Mouse (Mus musculus): ENCODE measurements around the gene Lyz2. TPM values are rescaled to one million over a fixed set of nuclear protein-coding genes. Genes with fewer than 3 reads are reported as not detected.
A peak's percentile ranks its signal among the peaks of the same experiment; 100 is the strongest.
"Not testable (repeated sequence)": the region's sequence is repeated elsewhere in the genome, so short reads cannot be mapped to it uniquely, and the experiment has no call there.

Gene Lyz2
- total RNA-seq (2014; fragmentation: Nextera tagmentation) = 190 and 288 TPM in 2 replicates
- total RNA-seq (2017) = 714 and 744 TPM in 2 replicates

GRCm38 (mm10) chr10:117282049-117282448, at the start of gene Lyz2:
Lyz2 (minus strand) TSS chr10:117282321.
- peak; percentile 73 for ATAC-seq (replicated peaks; ENCODE audit: poor library complexity, severe bottlenecking)

- ATAC-seq (replicated peaks; ENCODE audit: poor library complexity, severe bottlenecking) = peak; percentile 94
Observed at GRCm38 (mm10) chr10:117330521-117330920, 48.4 kb upstream of the Lyz2 start.

GRCm38 (mm10) chr10:117323782-117324181, 41.7 kb upstream of the Lyz2 start:
- ATAC-seq (replicated peaks; ENCODE audit: poor library complexity, severe bottlenecking) = peak; percentile 94

- no peak for ATAC-seq (replicated peaks; ENCODE audit: poor library complexity, severe bottlenecking)
Observed at GRCm38 (mm10) chr10:117322630-117323029, 40.5 kb upstream of the Lyz2 start.

DNA sequence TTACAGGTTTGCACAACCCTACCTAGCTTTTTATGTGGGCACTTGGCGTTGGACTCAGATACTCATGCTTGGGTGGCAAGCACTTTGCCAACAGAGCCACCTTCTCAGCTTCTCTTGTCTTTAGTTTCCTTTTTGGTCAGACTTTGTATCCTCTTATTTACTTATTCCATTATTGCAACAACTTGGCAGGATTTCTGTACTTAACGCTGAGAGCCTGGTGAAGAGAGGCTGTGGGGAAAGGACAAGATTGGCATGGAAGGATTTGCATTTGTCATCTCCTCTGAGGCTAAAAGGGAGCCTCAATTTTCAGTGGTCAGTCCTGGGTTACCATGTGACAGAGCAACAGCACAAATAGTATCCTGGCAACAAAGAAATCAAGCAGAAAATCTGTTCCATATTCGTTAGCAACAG, 38.5 kb upstream of the Lyz2 start:
- ATAC-seq (replicated peaks; ENCODE audit: poor library complexity, severe bottlenecking) = peak; percentile 34

DNA sequence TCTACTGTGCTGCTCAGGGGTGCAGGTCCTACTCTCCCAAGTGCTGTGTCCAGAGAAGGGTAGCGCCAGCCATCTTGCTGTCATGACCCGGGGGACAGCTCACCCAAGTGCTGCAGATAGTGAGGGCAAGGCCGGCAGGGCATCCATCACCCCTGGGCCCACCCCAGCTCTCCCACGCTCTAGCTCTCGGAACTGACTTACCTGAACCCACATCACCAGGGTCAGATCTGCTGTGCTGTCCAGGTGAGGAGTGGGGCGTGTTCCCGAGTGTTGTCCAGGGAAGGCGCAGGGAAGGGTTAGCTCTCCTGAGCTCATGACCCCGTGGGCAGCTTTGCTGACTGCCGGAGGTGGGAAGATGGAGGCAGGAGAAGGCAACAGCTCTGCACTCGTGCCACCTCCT, 34.3 kb upstream of the Lyz2 start:
- no peak for ATAC-seq (replicated peaks; ENCODE audit: poor library complexity, severe bottlenecking)

GRCm38 (mm10) chr10:117313133-117313532, 31.0 kb upstream of the Lyz2 start:
- peak; percentile 65; the same call in 1 of the 2 replicates for ATAC-seq (replicated peaks; ENCODE audit: poor library complexity, severe bottlenecking)

DNA sequence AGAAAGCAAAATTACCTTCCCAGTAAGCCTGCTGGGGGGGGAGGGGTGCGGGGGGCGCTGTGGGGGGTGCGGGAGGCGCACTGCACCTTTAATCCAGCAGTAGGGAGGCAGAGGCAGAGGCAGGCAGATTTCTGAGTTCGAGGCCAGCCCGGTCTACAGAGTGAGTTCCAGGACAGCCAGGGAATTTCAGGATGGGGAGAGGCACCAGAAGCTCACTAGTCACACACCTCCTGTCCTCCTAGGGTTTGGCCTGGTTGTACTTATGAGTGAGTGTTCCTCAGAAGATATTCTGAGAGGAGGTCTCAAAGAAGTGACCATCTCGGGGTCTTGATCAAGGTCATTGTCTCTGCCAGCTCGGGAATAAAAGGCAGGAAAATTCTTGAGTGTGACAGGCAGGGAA, 30.0 kb upstream of the Lyz2 start:
- no peak for ATAC-seq (replicated peaks; ENCODE audit: poor library complexity, severe bottlenecking)

GRCm38 (mm10) chr10:117304371-117304770, 22.2 kb upstream of the Lyz2 start:
- ATAC-seq (replicated peaks; ENCODE audit: poor library complexity, severe bottlenecking) = no peak

DNA sequence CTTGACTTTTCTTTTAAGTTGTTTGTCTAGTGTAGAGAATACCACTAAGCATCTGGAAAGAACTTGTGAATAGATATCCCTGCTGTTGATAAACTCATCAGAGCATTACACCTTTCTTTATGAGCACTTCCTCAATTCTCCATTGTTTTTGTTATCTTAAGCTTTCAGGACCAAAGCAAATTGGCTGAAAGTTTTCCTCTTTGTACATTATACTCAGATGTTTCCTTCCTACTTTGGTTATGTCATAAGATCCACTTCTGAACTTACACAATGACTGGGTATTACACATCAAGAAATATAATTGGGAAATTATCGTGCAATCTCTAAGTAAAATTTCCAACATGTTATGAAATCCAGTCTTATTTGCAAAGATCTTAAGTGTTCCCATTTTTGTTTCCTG, 19.6 kb upstream of the Lyz2 start:
- ATAC-seq (replicated peaks; ENCODE audit: poor library complexity, severe bottlenecking) = peak; percentile 84

DNA sequence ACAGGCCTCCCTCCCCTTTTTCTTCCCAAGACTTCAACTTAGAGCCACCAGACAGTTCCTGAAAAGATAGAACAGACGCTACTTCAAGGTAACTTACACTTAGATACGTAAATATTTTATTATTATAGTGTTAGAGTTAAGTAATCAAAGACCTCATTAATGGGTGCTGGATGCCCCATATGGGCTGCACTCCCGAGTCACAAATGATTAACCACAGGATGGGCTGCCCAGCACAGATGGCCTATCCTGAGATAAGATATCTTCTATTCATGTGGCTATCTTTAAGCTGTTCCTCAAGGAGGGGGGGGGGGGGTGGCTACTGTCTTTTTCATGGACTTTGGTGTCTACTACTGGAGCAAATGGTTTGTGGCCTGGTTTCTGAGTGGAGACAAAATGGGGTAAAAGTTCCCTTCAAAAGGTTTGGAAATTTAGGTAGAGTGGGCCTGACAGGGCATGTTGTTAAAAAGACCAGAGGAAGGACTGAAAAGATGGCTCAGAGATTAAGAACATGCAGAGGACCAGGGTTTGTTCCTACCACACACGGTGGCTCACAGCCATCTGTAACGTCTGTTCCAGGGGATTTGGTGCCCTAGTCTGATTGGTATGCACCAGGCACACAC, 17.9 kb upstream of the Lyz2 start:
- ATAC-seq (replicated peaks; ENCODE audit: poor library complexity, severe bottlenecking) = no peak

GRCm38 (mm10) chr10:117299106-117299505, 17.0 kb upstream of the Lyz2 start:
- no peak for ATAC-seq (replicated peaks; ENCODE audit: poor library complexity, severe bottlenecking)

GRCm38 (mm10) chr10:117298336-117298735, 16.2 kb upstream of the Lyz2 start:
- peak; percentile 69 for ATAC-seq (replicated peaks; ENCODE audit: poor library complexity, severe bottlenecking)

DNA sequence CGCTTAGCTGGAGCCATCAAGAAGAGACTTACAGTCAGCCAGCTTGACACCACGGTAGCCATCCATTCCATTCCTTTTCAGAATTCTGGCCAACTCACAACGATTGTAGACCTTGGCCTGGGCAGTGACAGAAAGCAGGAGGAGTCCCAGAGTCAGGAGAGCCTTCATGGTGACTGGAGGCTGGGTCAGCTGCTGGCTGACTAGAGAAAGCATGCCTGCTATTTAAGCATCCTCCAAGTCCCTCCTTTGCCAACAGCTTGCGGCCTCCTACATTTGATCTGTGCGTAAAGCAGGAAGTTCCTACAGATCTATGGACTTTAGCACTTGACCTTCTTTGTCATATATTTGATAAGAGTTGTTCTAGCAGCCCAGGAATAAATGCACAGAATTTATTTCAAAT, 10.6 kb upstream of the Lyz2 start, which contains the start of gene Lyz1:
Gene Lyz1 (minus strand): TSS at position 198 of the 400 bp plus-strand sequence.
- 0 out of 2 replicates have a peak, but pooled peaks have one; percentile 34 for ATAC-seq (replicated peaks; ENCODE audit: poor library complexity, severe bottlenecking)

DNA sequence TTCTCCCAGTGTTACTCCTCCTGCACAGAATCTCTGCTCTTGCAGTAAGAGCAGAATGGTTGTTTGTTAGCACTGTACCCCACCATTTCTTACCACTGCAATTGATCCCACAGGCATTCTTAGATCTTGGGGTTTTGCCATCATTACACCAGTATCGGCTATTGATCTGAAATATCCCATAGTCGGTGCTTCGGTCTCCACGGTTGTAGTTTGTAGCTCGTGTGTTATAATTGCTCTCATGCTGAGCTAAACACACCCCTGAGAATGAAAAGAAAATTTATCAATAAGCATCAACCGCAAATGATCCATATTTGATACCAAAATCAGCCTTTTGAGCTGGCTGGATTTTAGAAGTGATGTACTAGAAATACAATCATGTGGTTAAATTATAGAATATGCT, 8.8 kb upstream of the Lyz2 start:
- ATAC-seq (replicated peaks; ENCODE audit: poor library complexity, severe bottlenecking) = not testable (repeated sequence)

GRCm38 (mm10) chr10:117290046-117290870, 8.1 kb upstream of the Lyz2 start:
- ATAC-seq (replicated peaks; ENCODE audit: poor library complexity, severe bottlenecking) = no peak

DNA sequence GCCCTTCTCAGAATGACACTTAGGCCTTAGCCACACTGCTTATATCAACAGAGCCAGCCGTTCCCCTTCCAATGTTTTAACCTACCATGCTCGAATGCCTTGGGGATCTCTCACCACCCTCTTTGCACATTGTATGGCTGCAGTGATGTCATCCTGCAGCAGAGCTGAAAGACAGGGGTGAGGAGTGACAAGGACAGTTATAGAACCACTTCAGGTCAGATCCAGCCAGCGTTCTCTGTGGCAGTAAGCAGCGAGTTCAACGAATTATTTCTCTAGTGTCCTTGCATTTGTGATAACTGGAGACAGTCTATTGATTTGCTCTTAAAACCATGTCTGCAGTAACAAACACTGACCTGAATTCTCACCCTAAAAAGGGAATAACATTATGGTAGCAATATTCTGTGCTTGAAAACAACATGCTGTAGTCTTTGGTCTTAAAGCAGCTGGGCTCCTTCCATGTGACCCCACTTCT, 6.9 kb upstream of the Lyz2 start:
- ATAC-seq (replicated peaks; ENCODE audit: poor library complexity, severe bottlenecking) = not testable (repeated sequence)

DNA sequence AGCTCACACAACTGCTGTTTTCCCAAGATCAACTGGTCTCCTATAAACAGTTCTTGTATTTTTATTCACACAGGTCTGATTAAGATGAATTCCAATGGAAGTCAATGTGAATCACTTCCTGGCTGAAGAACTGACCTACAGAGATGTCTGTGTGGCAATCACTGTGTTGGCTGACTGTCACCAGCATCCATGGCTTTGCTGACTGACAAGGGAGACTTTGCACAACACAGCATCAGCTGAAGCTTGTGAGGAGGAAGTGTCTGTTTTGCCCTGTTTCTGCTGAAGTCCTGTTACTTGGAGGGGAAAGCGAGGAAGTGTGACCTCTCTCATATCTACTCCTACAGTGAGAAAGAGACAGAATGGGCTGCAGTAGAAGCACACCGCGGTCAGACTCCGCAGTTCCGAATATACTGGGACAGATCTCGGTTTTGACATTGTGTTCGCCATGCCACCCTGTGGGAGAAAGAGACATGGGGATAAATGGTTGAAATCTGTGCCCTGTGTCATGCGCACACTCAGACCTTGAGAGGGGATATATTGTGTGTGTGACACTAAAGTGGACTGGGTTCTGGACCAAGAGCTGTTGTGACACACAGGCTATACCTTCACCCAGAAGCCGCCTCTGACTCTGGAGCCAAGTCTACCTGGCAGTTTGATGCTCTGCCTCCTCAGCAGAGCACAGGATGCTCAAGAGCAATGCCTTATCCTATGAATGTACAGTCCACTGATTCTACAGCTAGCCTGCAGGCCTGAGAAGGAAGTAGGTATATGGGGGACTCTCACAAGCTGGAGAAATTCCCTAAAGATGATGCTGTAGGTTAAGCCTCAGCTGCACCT, 6.3 kb upstream of the Lyz2 start:
- peak; percentile 82 for ATAC-seq (replicated peaks; ENCODE audit: poor library complexity, severe bottlenecking)

- ATAC-seq (replicated peaks; ENCODE audit: poor library complexity, severe bottlenecking) = no peak
Observed at GRCm38 (mm10) chr10:117287226-117287850, 5.2 kb upstream of the Lyz2 start.

- ATAC-seq (replicated peaks; ENCODE audit: poor library complexity, severe bottlenecking) = no peak
Observed at GRCm38 (mm10) chr10:117286366-117286970, 4.3 kb upstream of the Lyz2 start.
